Mouse (Mus musculus) kidney, embryonic 14.5 days (tissue): Measurements from ENCODE around the gene Plcxd3. TPM values are rescaled to one million over a fixed set of nuclear protein-coding genes. Genes with fewer than 3 reads are reported as not detected.
A peak's percentile ranks its signal among the peaks of the same experiment; 100 is the strongest.

ENCODE experiments used
- ATAC-seq: fragments of 200-750 bp; cut with Nextera tagmentation; 2 replicates; pipeline ENCODE4 v1.8.0; 2017; ENCODE audit warnings: moderate number of reproducible peaks, mild to moderate bottlenecking, moderate TSS enrichment, moderate library complexity; ENCODE audit not compliant: low FRiP score, low TSS enrichment
- H3K27ac ChIP-seq: fragments of 300-500 bp; sonication (generic); 2 replicates; pipeline ENCODE4 v1.5.1; 2014; ENCODE audit warnings: low read depth, mild to moderate bottlenecking, low read length, moderate library complexity, mixed read lengths
- H3K27me3 ChIP-seq: fragments of 300-500 bp; sonication (generic); 2 replicates; pipeline ENCODE4 v1.6.1; 2014; ENCODE audit warnings: mild to moderate bottlenecking, low read length; ENCODE audit not compliant: control insufficient read depth, insufficient read depth
- H3K36me3 ChIP-seq: fragments of 300-500 bp; sonication (generic); 2 replicates; pipeline ENCODE4 v1.6.1; 2014; ENCODE audit warnings: low read length, mixed read lengths; ENCODE audit not compliant: control insufficient read depth, insufficient read depth
- H3K4me1 ChIP-seq: fragments of 300-500 bp; sonication (generic); 2 replicates; pipeline ENCODE4 v1.6.1; 2014; ENCODE audit warnings: low read length, mixed read lengths; ENCODE audit not compliant: control insufficient read depth, insufficient read depth
- H3K4me2 ChIP-seq: fragments of 300-500 bp; sonication (generic); replicated peaks from 2 replicates; pipeline ENCODE4 v1.6.1; 2014; ENCODE audit warnings: low read depth, mild to moderate bottlenecking, low read length
- H3K4me3 ChIP-seq: fragments of 300-500 bp; sonication (generic); 2 replicates; pipeline ENCODE4 v1.5.1; 2014; ENCODE audit warnings: mild to moderate bottlenecking, low read length
- H3K9ac ChIP-seq: fragments of 300-500 bp; sonication (generic); 2 replicates; pipeline ENCODE4 v1.6.1; 2014; ENCODE audit warnings: low read depth, mild to moderate bottlenecking, low read length, moderate library complexity
- H3K9me3 ChIP-seq: fragments of 300-500 bp; sonication (generic); 2 replicates; pipeline ENCODE4 v1.6.1; 2016; ENCODE audit warnings: low read length; ENCODE audit not compliant: control insufficient read depth
- WGBS: fragments of 180-500 bp; shearing (Covaris S2); extraction: QIAGEN DNeasy Blood & Tissue Kit; methylation state at CpG from one replicate; pipeline ENCODE4 v1.1.7; 2014; 5-methylcytosine and 5-hydroxymethylcytosine counted together
- polyA plus RNA-seq: library from polyadenylated mRNA; unstranded; fragments of >200 nt; fragmentation: Nextera tagmentation; extraction: Ambion mirVana; gene quantifications from 2 replicates; pipeline ENCODE4 v1.2.1, GENCODE M21; 2014

The Plcxd3 gene
- polyA plus RNA-seq, 1 experiment from 2014 or later, result 2.7 TPM

- no peak overlapping the region for H3K9ac ChIP-seq
- no peaks in the 10 kb centered on the region for H3K9me3 ChIP-seq
- H3K4me3 ChIP-seq, result peak overlapping the region; percentile 43
- H3K4me2 ChIP-seq, result peak overlapping the region; percentile 76
- peaks cover 9% of the 10 kb centered on the region; the same call in 1 of the 2 replicates for H3K27me3 ChIP-seq
- WGBS, result 20% methylated on average over 8 of the region's 8 CpGs
- no peak overlapping the region for H3K27ac ChIP-seq
- no peaks in the 10 kb centered on the region for H3K4me1 ChIP-seq
- no peaks in the 10 kb centered on the region for H3K36me3 ChIP-seq
- no peak; the same call in 1 of the 2 replicates for ATAC-seq
Measured at GRCm38 (mm10) chr15:4376221-4376631, 935 bp downstream of the Plcxd3 start.

DNA sequence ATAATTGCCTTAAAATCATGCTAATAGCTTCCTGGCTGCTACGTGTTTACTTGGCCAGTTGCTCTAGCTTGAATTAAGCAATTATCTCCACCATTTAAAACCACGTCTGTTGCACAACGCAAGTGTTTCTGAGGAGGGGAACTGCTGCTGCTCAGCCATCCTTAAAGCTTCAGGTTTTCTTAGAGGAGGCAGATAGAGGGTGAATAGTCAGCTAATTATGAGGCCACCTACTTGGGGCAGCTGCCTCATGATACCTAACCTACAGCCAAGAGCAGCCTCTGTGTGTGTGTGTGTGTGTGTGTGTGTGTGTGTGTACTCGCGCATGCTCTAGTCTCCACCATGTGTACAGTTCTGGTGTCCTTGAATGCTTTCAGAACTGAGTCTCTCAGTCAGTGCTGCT is 3.5 kb downstream of the Plcxd3 start:
- Histone ChIP-seq H3K4me1 (no peaks in the 10 kb centered on the region), H3K4me3 (no peak overlapping the region), H3K9me3 (no peaks in the 10 kb centered on the region), H3K4me2 (no peak overlapping the region), H3K9ac (no peak overlapping the region), H3K36me3 (no peaks in the 10 kb centered on the region), H3K27ac (no peak overlapping the region), H3K27me3 (peaks cover 9% of the 10 kb centered on the region; the same call in 1 of the 2 replicates)
- no peak for ATAC-seq
- whole genome bisulfite sequencing, result 67% methylated on average over 5 of the region's 5 CpGs

- Histone ChIP-seq H3K36me3 (no peaks in the 10 kb centered on the region), H3K9me3 (no peaks in the 10 kb centered on the region), H3K9ac (no peak overlapping the region), H3K27me3 (no peaks in the 10 kb centered on the region), H3K4me3 (no peak overlapping the region), H3K4me2 (no peak overlapping the region), H3K27ac (no peak overlapping the region), H3K4me1 (no peaks in the 10 kb centered on the region)
- no peak for ATAC-seq
Measured at GRCm38 (mm10) chr15:4387774-4388173, 12.5 kb downstream of the Plcxd3 start.

DNA sequence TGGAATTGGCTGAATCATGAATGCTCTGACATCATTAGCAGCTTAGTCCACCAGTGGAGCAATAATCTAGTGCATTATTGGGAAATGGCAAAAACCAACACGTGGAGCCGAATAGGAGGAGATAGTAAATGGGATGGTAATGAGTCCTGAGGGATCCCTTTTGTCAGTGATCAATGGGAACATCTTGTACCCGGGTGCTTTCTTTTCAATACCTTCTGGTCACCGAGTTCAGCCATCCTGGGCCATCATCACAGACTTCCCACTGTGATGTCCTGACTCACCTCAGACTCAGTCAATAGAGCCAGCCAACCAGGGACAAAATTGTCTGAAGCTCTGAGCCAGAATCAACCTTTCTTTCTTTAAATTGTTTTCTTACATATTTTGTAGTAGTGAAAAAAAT is 24.8 kb downstream of the Plcxd3 start:
- no peak overlapping the region for H3K9ac ChIP-seq
- H3K9me3 ChIP-seq, result no peaks in the 10 kb centered on the region
- H3K27ac ChIP-seq, result no peak overlapping the region
- ATAC-seq, result no peak
- 77% methylated on average over 4 of the region's 4 CpGs for WGBS
- H3K36me3 ChIP-seq, result no peaks in the 10 kb centered on the region
- no peak overlapping the region for H3K4me2 ChIP-seq
- no peaks in the 10 kb centered on the region for H3K4me1 ChIP-seq
- no peaks in the 10 kb centered on the region for H3K27me3 ChIP-seq
- H3K4me3 ChIP-seq, result no peak overlapping the region

DNA sequence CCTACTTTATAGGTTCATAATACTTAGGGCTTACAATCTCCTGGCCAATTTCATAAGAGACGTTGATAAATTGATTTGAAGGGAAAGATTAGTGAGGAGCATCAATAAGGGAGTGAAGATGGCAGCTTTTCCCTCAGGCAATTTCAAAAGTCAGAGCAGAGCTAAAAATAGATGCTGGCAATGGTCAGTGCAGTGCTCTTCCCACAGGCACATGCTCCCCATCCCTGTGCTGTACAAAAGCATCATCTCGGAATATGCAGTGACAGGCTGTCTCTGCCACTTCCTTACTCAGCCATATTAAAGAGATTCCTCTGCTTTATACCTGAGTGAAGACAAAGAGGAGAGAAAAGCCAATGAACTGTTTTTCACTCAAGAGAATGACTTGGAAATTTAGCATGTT is 36.0 kb downstream of the Plcxd3 start:
- H3K9ac ChIP-seq, result no peak overlapping the region
- ATAC-seq, result no peak
- no peak overlapping the region for H3K27ac ChIP-seq
- 79% methylated on average over 2 of the region's 2 CpGs for WGBS
- no peaks in the 10 kb centered on the region for H3K27me3 ChIP-seq
- no peaks in the 10 kb centered on the region for H3K36me3 ChIP-seq
- no peak overlapping the region for H3K4me2 ChIP-seq
- no peaks in the 10 kb centered on the region for H3K4me1 ChIP-seq
- H3K9me3 ChIP-seq, result no peaks in the 10 kb centered on the region
- H3K4me3 ChIP-seq, result no peak overlapping the region

- Histone ChIP-seq H3K4me2 (no peak overlapping the region), H3K9me3 (no peaks in the 10 kb centered on the region), H3K36me3 (no peaks in the 10 kb centered on the region), H3K4me3 (no peak overlapping the region), H3K27ac (no peak overlapping the region), H3K9ac (no peak overlapping the region), H3K27me3 (no peaks in the 10 kb centered on the region), H3K4me1 (no peaks in the 10 kb centered on the region)
- ATAC-seq, result no peak
Measured at GRCm38 (mm10) chr15:4440081-4440480, 64.8 kb downstream of the Plcxd3 start.

- H3K36me3 ChIP-seq, result no peaks in the 10 kb centered on the region
- 87% methylated on average over 3 of the region's 3 CpGs for whole genome bisulfite sequencing
- no peaks in the 10 kb centered on the region for H3K4me1 ChIP-seq
- no peaks in the 10 kb centered on the region for H3K27me3 ChIP-seq
- no peak overlapping the region for H3K4me3 ChIP-seq
- no peak overlapping the region for H3K4me2 ChIP-seq
- H3K9me3 ChIP-seq, result no peaks in the 10 kb centered on the region
- no peak for ATAC-seq
- no peak overlapping the region for H3K27ac ChIP-seq
- H3K9ac ChIP-seq, result no peak overlapping the region
Measured at GRCm38 (mm10) chr15:4496182-4496581, 120.9 kb downstream of the Plcxd3 start.

- H3K36me3 ChIP-seq, result no peaks in the 10 kb centered on the region
- H3K4me3 ChIP-seq, result no peak overlapping the region
- no peak overlapping the region for H3K9ac ChIP-seq
- H3K27me3 ChIP-seq, result no peaks in the 10 kb centered on the region
- H3K4me2 ChIP-seq, result no peak overlapping the region
- WGBS, result 79% methylated on average over 2 of the region's 2 CpGs
- ATAC-seq, result no peak
- no peaks in the 10 kb centered on the region for H3K4me1 ChIP-seq
- H3K27ac ChIP-seq, result no peak overlapping the region
- H3K9me3 ChIP-seq, result no peaks in the 10 kb centered on the region
Measured at GRCm38 (mm10) chr15:4496984-4497383, 121.7 kb downstream of the Plcxd3 start.

DNA sequence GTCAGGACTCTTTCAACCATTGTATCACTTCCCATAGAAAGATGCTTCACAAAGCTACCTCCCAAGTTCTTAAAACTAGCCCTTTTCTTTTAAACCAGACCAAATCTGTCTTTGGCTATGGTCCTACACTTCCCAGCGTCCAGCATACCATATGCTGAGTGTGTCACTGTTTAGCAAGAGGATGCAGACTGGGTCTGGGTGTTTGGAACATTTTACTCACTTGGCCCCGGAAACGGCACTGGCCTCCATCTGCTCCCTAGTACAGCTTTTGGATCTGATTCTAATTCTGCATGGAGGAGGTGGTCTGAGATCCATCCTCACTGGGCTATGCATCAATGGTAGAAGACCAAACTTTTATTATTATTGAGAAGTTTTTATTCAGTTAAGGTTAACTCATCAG is 122.7 kb downstream of the Plcxd3 start:
- 86% methylated on average over 3 of the region's 3 CpGs for WGBS
- no peaks in the 10 kb centered on the region for H3K4me1 ChIP-seq
- no peak overlapping the region for H3K27ac ChIP-seq
- no peak overlapping the region for H3K4me2 ChIP-seq
- no peaks in the 10 kb centered on the region for H3K27me3 ChIP-seq
- no peaks in the 10 kb centered on the region for H3K36me3 ChIP-seq
- H3K4me3 ChIP-seq, result no peak overlapping the region
- no peaks in the 10 kb centered on the region for H3K9me3 ChIP-seq
- H3K9ac ChIP-seq, result no peak overlapping the region
- ATAC-seq, result no peak

DNA sequence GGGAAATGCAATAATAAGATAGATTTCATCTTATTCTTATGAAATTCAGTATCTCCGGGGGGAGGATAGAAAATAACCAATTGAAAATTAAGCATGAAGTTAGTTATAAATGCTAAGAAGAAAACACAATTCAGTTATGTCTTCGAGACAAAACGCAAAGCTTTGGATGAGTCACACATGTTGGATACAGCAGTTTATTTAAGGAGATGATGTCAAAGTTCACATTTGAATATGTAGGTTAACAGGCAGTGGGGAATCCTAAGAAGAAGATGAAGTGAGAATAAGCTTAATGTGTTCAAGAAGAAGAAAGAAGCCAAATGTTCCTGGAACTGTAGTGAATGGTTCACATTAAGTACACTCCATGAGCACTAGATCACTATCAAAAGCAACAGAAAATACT is 128.1 kb downstream of the Plcxd3 start:
- no peaks in the 10 kb centered on the region for H3K4me1 ChIP-seq
- ATAC-seq, result no peak
- no peaks in the 10 kb centered on the region for H3K9me3 ChIP-seq
- no peaks in the 10 kb centered on the region for H3K27me3 ChIP-seq
- H3K4me3 ChIP-seq, result no peak overlapping the region
- H3K27ac ChIP-seq, result no peak overlapping the region
- H3K36me3 ChIP-seq, result no peaks in the 10 kb centered on the region
- no peak overlapping the region for H3K9ac ChIP-seq
- WGBS, result 88% methylated on average over 3 of the region's 3 CpGs
- no peak overlapping the region for H3K4me2 ChIP-seq
